ENCODE assay signal across 17 mouse cellular contexts in genomic region chr8:70421349-70422104, GRCm38 (mm10). TPM values are rescaled to one million over a fixed set of nuclear protein-coding genes. Genes with fewer than 3 reads are reported as not detected.
DNase-seq lines count a peak whose midpoint lies in the region; ATAC-seq and TF ChIP-seq lines count a peak whose summit lies in the region.
"Had no signal": no experiment of that assay in that cellular context is flagged by ENCODE, and none has a peak within 500 bp of the region (broad histone marks: within the 10 kb centered on the region; RNA-seq: fewer than 3 reads in every experiment).

No protein-coding gene starts in this region.

- H3K9me3 ChIP-seq in hindbrain, embryonic 13.5 days, result no peaks in the 10 kb centered on the region
- no peaks in the 10 kb centered on the region for H3K9me3 ChIP-seq in hindbrain, embryonic 12.5 days (replicated peaks)
- no peaks in the 10 kb centered on the region for H3K9me3 ChIP-seq in embryonic facial prominence, embryonic 14.5 days (ENCODE audit: control insufficient read depth, low read length)
- H3K9me3 ChIP-seq in megakaryocyte, embryonic 14.5 days, result no peaks in the 10 kb centered on the region
- H3K9me3 ChIP-seq in forebrain, embryonic 15.5 days, result no peaks in the 10 kb centered on the region
- H3K9me3 ChIP-seq: heart, embryonic 15.5 days; limb, embryonic 13.5 days; lung, embryonic 15.5 days had no signal

- no peak for TF ChIP-seq CTCF in cerebellum, adult 2 months (IDR thresholded peaks at IDR 0.05; ENCODE audit: borderline replicate concordance, insufficient read depth, low read depth, low read length)
- TF ChIP-seq CTCF in gastrocnemius, adult 2 months (IDR thresholded peaks at IDR 0.05), result no peak

- H3K36me3 ChIP-seq in hindbrain, embryonic 13.5 days, result no peaks in the 10 kb centered on the region
- no peaks in the 10 kb centered on the region for H3K36me3 ChIP-seq in hindbrain, embryonic 12.5 days
- no peaks in the 10 kb centered on the region for H3K36me3 ChIP-seq in embryonic facial prominence, embryonic 14.5 days (ENCODE audit: control insufficient read depth, insufficient read depth, low read length)
- H3K36me3 ChIP-seq in megakaryocyte, embryonic 14.5 days (replicated peaks; ENCODE audit: low read length), result peaks cover 35% of the 10 kb centered on the region
- H3K36me3 ChIP-seq in forebrain, embryonic 15.5 days, result no peaks in the 10 kb centered on the region
- H3K36me3 ChIP-seq: heart, embryonic 15.5 days; limb, embryonic 13.5 days; lung, embryonic 15.5 days had no signal

- peak overlapping the region; percentile 1; the same call in 1 of the 2 replicates for H3K27ac ChIP-seq in cerebellum, adult 2 months (ENCODE audit: insufficient read depth, low read length)
- 0 out of 2 replicates have a peak overlapping the region, but pooled peaks have one; percentile 30 for H3K27ac ChIP-seq in hindbrain, embryonic 13.5 days
- no peak overlapping the region for H3K27ac ChIP-seq in hindbrain, embryonic 12.5 days
- H3K27ac ChIP-seq in embryonic facial prominence, embryonic 14.5 days (replicated peaks; ENCODE audit: low read depth, low read length), result no peak overlapping the region
- no peak overlapping the region for H3K27ac ChIP-seq in gastrocnemius, adult 2 months
- no peak overlapping the region for H3K27ac ChIP-seq in forebrain, embryonic 15.5 days (replicated peaks)
- H3K27ac ChIP-seq: heart, embryonic 15.5 days; hindbrain, embryonic 14.5 days; limb, embryonic 13.5 days; lung, embryonic 15.5 days had no signal

- WGBS in cerebellum, adult 2 months, result 39% methylated on average over 18 of the region's 18 CpGs
- WGBS in hindbrain, embryonic 13.5 days, result 81% methylated on average over 18 of the region's 18 CpGs
- WGBS in hindbrain, embryonic 12.5 days, result 83% methylated on average over 18 of the region's 18 CpGs
- 79% methylated on average over 17 of the region's 18 CpGs for WGBS in embryonic facial prominence, embryonic 14.5 days
- WGBS in forebrain, embryonic 15.5 days, result 86% methylated on average over 18 of the region's 18 CpGs

- H3K27me3 ChIP-seq in cerebellum, adult 2 months (ENCODE audit: control insufficient read depth, insufficient read depth, low read length), result no peaks in the 10 kb centered on the region
- no peaks in the 10 kb centered on the region for H3K27me3 ChIP-seq in hindbrain, embryonic 13.5 days
- no peaks in the 10 kb centered on the region for H3K27me3 ChIP-seq in hindbrain, embryonic 12.5 days
- no peaks in the 10 kb centered on the region for H3K27me3 ChIP-seq in embryonic facial prominence, embryonic 14.5 days (replicated peaks; ENCODE audit: control insufficient read depth, insufficient read depth, low read length)
- H3K27me3 ChIP-seq in megakaryocyte, embryonic 14.5 days (replicated peaks), result no peaks in the 10 kb centered on the region
- H3K27me3 ChIP-seq in forebrain, embryonic 15.5 days, result no peaks in the 10 kb centered on the region
- H3K27me3 ChIP-seq: heart, embryonic 15.5 days; limb, embryonic 13.5 days; lung, embryonic 15.5 days had no signal

- intact Hi-C loops in gastrocnemius, adult 2 months (cut with DNase I), result no loop called here

- no peak for TF ChIP-seq POLR2A in cerebellum, adult 2 months (IDR thresholded peaks at IDR 0.05; ENCODE audit: borderline replicate concordance, insufficient read depth, low read length)

- 0 out of 2 replicates have a peak overlapping the region, but pooled peaks have one; percentile 19 for H3K9ac ChIP-seq in hindbrain, embryonic 13.5 days
- no peak overlapping the region for H3K9ac ChIP-seq in hindbrain, embryonic 12.5 days
- H3K9ac ChIP-seq in embryonic facial prominence, embryonic 14.5 days (ENCODE audit: low read depth, low read length), result 0 out of 2 replicates have a peak overlapping the region, but pooled peaks have one; percentile 25
- no peak overlapping the region for H3K9ac ChIP-seq in forebrain, embryonic 15.5 days (replicated peaks)
- H3K9ac ChIP-seq: heart, embryonic 15.5 days; hindbrain, embryonic 14.5 days; lung, embryonic 15.5 days had no signal

- H3K4me2 ChIP-seq in hindbrain, embryonic 13.5 days, result no peak overlapping the region
- no peak overlapping the region for H3K4me2 ChIP-seq in hindbrain, embryonic 12.5 days (replicated peaks)
- no peak overlapping the region for H3K4me2 ChIP-seq in embryonic facial prominence, embryonic 14.5 days (ENCODE audit: low read depth, low read length)
- H3K4me2 ChIP-seq in forebrain, embryonic 15.5 days (replicated peaks), result no peak overlapping the region
- H3K4me2 ChIP-seq: heart, embryonic 15.5 days; hindbrain, embryonic 14.5 days; limb, embryonic 13.5 days; lung, embryonic 15.5 days had no signal

- no peak for ATAC-seq in hindbrain, embryonic 13.5 days (ENCODE audit: low FRiP score)
- no peak for ATAC-seq in hindbrain, embryonic 12.5 days (ENCODE audit: low FRiP score)
- ATAC-seq in embryonic facial prominence, embryonic 14.5 days (ENCODE audit: low read depth), result no peak
- no peak for ATAC-seq in forebrain, embryonic 15.5 days (replicated peaks)
- ATAC-seq: forebrain, embryonic 14.5 days; intestine, postnatal 0 days had no signal

- no peak overlapping the region for H3K4me3 ChIP-seq in cerebellum, adult 2 months (replicated peaks; ENCODE audit: insufficient read depth, low read depth, low read length)
- no peak overlapping the region for H3K4me3 ChIP-seq in hindbrain, embryonic 13.5 days
- no peak overlapping the region for H3K4me3 ChIP-seq in hindbrain, embryonic 12.5 days
- no peak overlapping the region for H3K4me3 ChIP-seq in embryonic facial prominence, embryonic 14.5 days (ENCODE audit: low read depth, low read length)
- peak overlapping the region; percentile 35 for H3K4me3 ChIP-seq in megakaryocyte, embryonic 14.5 days (replicated peaks)
- no peak overlapping the region for H3K4me3 ChIP-seq in gastrocnemius, adult 2 months
- no peak overlapping the region for H3K4me3 ChIP-seq in forebrain, embryonic 15.5 days
- H3K4me3 ChIP-seq: heart, embryonic 15.5 days; limb, embryonic 13.5 days; lung, embryonic 15.5 days had no signal

- peaks cover 85% of the 10 kb centered on the region for H3K4me1 ChIP-seq in cerebellum, adult 2 months (ENCODE audit: control insufficient read depth, insufficient read depth, low read length)
- peaks cover 45% of the 10 kb centered on the region for H3K4me1 ChIP-seq in hindbrain, embryonic 13.5 days (replicated peaks)
- H3K4me1 ChIP-seq in hindbrain, embryonic 12.5 days, result peaks cover 25% of the 10 kb centered on the region
- H3K4me1 ChIP-seq in embryonic facial prominence, embryonic 14.5 days (ENCODE audit: control insufficient read depth, insufficient read depth, low read length), result peaks cover 23% of the 10 kb centered on the region
- H3K4me1 ChIP-seq in megakaryocyte, embryonic 14.5 days, result peaks cover 100% of the 10 kb centered on the region
- H3K4me1 ChIP-seq in forebrain, embryonic 15.5 days, result peaks cover 17% of the 10 kb centered on the region

- DNase-seq in cerebellum, adult 2 months, result peak in 1 of 2 experiments; percentile 42
- DNase-seq in cerebellum, postnatal 14 days, result no peak
- no peak for DNase-seq in embryonic facial prominence, embryonic 14.5 days (ENCODE audit: low spot score)
- no peak for DNase-seq in gastrocnemius, adult 2 months
- DNase-seq: kidney, postnatal 10 days; right cerebral cortex, adult 18-20 months had no signal

RNA-seq across cellular contexts. Expression of gene Crtc1, which starts 17.9 kb away (rescaled TPM):
- 90.2 and 105 TPM in 2 replicates for polyA plus RNA-seq in cerebellum, adult 2 months (2012; rRNA removed)
- 35.6 and 37.6 TPM in 2 replicates for polyA plus RNA-seq in hindbrain, embryonic 13.5 days (2015; fragmentation: Nextera tagmentation; extraction: Ambion mirVana)
- polyA plus RNA-seq in hindbrain, embryonic 12.5 days (2016; fragmentation: Nextera tagmentation; extraction: Ambion mirVana), result 24.6 and 27.1 TPM in 2 replicates
- polyA plus RNA-seq in embryonic facial prominence, embryonic 14.5 days (2014; fragmentation: Nextera tagmentation; extraction: Ambion mirVana), result 19.3 and 22.1 TPM in 2 replicates
- polyA plus RNA-seq in megakaryocyte, embryonic 14.5 days (2012; ENCODE audit: insufficient read depth, low replicate concordance), result 17.9 and 34.0 TPM in 2 replicates
- total RNA-seq in gastrocnemius, adult 2 months (2021), result 1 to 10 TPM; 8.9 to 9.5 TPM
- 41.0 and 42.2 TPM in 2 replicates for polyA plus RNA-seq in forebrain, embryonic 15.5 days (2015; fragmentation: Nextera tagmentation; extraction: Ambion mirVana)

RNA-seq across cellular contexts. Expression of gene Comp, which starts 48.2 kb away (rescaled TPM):
- polyA plus RNA-seq in cerebellum, adult 2 months (2012; rRNA removed), result 2.2 and 3.1 TPM in 2 replicates
- 0.14 and 0.96 TPM in 2 replicates for polyA plus RNA-seq in hindbrain, embryonic 13.5 days (2015; fragmentation: Nextera tagmentation; extraction: Ambion mirVana)
- polyA plus RNA-seq in hindbrain, embryonic 12.5 days (2016; fragmentation: Nextera tagmentation; extraction: Ambion mirVana), result 1.2 and 3.0 TPM in 2 replicates
- 9.5 and 9.9 TPM in 2 replicates for polyA plus RNA-seq in embryonic facial prominence, embryonic 14.5 days (2014; fragmentation: Nextera tagmentation; extraction: Ambion mirVana)
- 0.27 TPM in 1 of 2 replicates, not detected in the other for polyA plus RNA-seq in megakaryocyte, embryonic 14.5 days (2012; ENCODE audit: insufficient read depth, low replicate concordance)
- 10 to 100 TPM in 1 of 2 experiments, 1 to 10 TPM in 1; 5.5 to 31.2 TPM for total RNA-seq in gastrocnemius, adult 2 months (2021)
- polyA plus RNA-seq in forebrain, embryonic 15.5 days (2015; fragmentation: Nextera tagmentation; extraction: Ambion mirVana), result 0.14 TPM in 1 of 2 replicates, not detected in the other
- total RNA-seq: adrenal gland, postnatal 36 days had no signal
- polyA plus RNA-seq: forebrain, embryonic 14.5 days had no signal

RNA-seq across cellular contexts. Expression of gene Klhl26, which starts 55.2 kb away (rescaled TPM):
- 62.4 and 68.5 TPM in 2 replicates for polyA plus RNA-seq in cerebellum, adult 2 months (2012; rRNA removed)
- 24.3 and 25.8 TPM in 2 replicates for polyA plus RNA-seq in hindbrain, embryonic 13.5 days (2015; fragmentation: Nextera tagmentation; extraction: Ambion mirVana)
- 22.2 and 23.9 TPM in 2 replicates for polyA plus RNA-seq in hindbrain, embryonic 12.5 days (2016; fragmentation: Nextera tagmentation; extraction: Ambion mirVana)
- 18.7 and 21.5 TPM in 2 replicates for polyA plus RNA-seq in embryonic facial prominence, embryonic 14.5 days (2014; fragmentation: Nextera tagmentation; extraction: Ambion mirVana)
- polyA plus RNA-seq in megakaryocyte, embryonic 14.5 days (2012; ENCODE audit: insufficient read depth, low replicate concordance), result 10.3 and 19.1 TPM in 2 replicates
- total RNA-seq in gastrocnemius, adult 2 months (2021), result 1 to 10 TPM; 6.7 to 8.5 TPM
- polyA plus RNA-seq in forebrain, embryonic 15.5 days (2015; fragmentation: Nextera tagmentation; extraction: Ambion mirVana), result 19.3 and 21.4 TPM in 2 replicates

Comparison
In these comparisons a context has a peak if more than half of its experiments do, and no peak if none do; other contexts are left out.
1. H3K27ac ChIP-seq: peak in cerebellum, adult 2 months (single experiment) and hindbrain, embryonic 13.5 days (single experiment); none in hindbrain, embryonic 12.5 days (single experiment), embryonic facial prominence, embryonic 14.5 days (single experiment), gastrocnemius, adult 2 months (single experiment) and forebrain, embryonic 15.5 days (single experiment).
2. H3K9ac ChIP-seq: peak in hindbrain, embryonic 13.5 days (single experiment) and embryonic facial prominence, embryonic 14.5 days (single experiment); none in hindbrain, embryonic 12.5 days (single experiment) and forebrain, embryonic 15.5 days (single experiment).